Mouse (Mus musculus): ENCODE data around the gene Gstp1. TPM values are rescaled to one million over a fixed set of nuclear protein-coding genes. Genes with fewer than 3 reads are reported as not detected.
"Not testable (repeated sequence)": the region's sequence is repeated elsewhere in the genome, so short reads cannot be mapped to it uniquely, and the experiment has no call there.

Gstp1 gene
- polyA plus RNA-seq, 1 experiment from 2014 or later = 752 TPM

DNA sequence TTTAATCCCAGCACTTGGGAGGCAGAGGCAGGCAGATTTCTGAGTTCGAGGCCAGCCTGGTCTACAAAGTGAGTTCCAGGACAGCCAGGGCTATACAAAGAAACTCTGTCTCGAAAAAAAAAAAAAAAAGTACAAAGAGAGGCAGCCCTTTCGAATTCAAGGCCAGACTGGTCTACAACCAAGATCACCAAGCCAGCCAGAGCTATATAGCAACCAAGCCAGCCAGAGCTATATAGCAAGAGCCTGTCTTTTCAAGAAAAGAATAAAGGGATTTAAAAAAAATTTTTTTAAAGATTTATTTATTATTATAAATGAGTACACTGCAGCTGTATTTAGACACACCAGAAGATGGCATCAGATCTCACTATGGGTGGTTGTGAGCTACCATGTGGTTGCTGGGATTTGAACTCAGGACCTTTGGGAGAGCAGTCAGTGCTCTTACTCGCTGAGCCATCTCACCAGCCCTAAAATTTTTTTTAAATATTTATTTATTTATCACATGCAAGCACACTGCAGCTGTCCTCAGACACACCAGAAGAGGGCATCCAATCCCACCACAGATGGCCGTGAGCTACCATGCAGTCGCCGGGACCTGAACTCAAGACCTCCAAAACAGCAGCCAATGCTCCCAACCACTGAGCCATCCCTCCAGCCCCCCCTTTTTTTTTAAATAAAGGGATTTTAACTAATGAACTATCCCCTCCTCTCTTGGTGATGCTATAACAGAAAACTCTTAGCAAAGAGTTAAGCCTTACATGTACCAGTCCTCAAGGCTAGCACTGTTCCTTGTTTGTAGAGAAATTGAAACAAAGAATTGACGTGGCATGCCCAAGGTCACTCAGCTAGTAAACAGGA is 22.5 kb upstream of the Gstp1 start:
- H3K27me3 ChIP-seq; H3K36me3 ChIP-seq (replicated peaks); ATAC-seq (ENCODE audit: insufficient read depth); H3K4me3 ChIP-seq (replicated peaks); H3K4me2 ChIP-seq; H3K9me3 ChIP-seq (replicated peaks); H3K9ac ChIP-seq: not testable (repeated sequence)
- H3K27ac ChIP-seq (replicated peaks) = peak overlapping the region; percentile 91
- H3K4me1 ChIP-seq (replicated peaks) = peaks cover 61% of the 10 kb centered on the region
- 75% methylated on average over 8 of the region's 8 CpGs for WGBS (ENCODE audit: insufficient replicate concordance)

DNA sequence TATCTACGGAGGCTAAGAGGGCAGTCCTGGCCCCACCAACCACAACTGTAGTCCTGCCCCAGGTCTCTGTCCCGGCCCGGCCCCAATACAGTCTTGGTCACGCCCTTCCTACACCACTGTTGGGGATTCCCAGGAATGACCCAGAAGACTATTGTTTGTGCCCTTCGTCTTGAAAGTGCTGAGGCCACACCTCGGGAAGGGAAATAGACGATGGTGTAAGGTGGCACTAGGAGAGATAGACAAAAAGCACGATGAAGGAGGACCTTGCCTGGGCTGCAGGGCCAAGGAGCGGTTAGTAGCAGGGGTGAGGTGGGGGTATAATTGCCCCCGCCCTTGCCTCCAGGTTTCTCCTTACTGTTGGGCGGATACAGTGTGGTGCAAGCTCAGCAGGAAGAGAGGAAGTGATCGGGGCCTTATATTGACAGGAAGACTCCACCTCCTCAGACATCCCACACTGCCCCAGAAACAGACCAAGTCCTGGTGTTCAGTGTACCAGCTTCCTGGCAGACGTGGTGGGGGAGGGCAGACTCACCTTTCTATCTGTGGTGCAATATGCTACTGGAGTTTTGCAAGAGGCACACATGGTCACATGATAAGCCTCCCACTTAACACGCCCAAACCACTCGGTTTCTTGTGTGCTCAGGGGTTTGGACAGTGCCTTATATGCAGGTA is 21.4 kb upstream of the Gstp1 start, which contains the start of gene Gstp3:
Gstp3 (minus strand) TSS at position 501 of the 672 bp plus-strand sequence.
- WGBS (ENCODE audit: insufficient replicate concordance) = 12% methylated on average over 15 of the region's 15 CpGs
- peak within 1 kb of the TSS; percentile 47 for H3K4me3 ChIP-seq (replicated peaks)
- no peaks in the 10 kb centered on the region for H3K36me3 ChIP-seq (replicated peaks)
- peak; percentile 91 for ATAC-seq (ENCODE audit: insufficient read depth)
- peak within 1 kb of the TSS; percentile 47 for H3K9ac ChIP-seq
- H3K27me3 ChIP-seq = no peaks in the 10 kb centered on the region
- H3K4me1 ChIP-seq (replicated peaks) = peaks cover 64% of the 10 kb centered on the region
- H3K4me2 ChIP-seq = peak within 1 kb of the TSS; percentile 75
- H3K9me3 ChIP-seq (replicated peaks) = no peaks in the 10 kb centered on the region
- peak within 1 kb of the TSS; percentile 91 for H3K27ac ChIP-seq (replicated peaks)

DNA sequence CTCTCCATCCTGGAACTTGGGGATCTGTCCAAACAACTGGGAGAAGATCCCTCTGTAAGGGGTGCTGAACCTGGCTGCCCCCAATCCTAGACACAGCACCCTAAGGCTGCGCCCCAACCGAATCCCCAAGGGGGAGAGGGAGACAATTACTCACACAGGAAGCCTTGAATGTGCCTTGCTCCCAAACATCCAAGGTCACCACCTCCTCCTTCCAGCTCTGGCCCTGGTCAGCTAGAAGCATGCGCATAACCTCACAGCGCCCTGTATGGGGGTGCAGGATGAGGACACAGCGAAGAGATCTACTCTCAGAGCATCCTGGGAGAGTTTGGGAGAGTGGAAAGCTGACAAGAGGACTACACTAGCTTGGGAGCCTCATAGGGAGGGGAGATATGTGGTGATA is 20.8 kb upstream of the Gstp1 start:
- WGBS (ENCODE audit: insufficient replicate concordance) = 91% methylated on average over 5 of the region's 5 CpGs

DNA sequence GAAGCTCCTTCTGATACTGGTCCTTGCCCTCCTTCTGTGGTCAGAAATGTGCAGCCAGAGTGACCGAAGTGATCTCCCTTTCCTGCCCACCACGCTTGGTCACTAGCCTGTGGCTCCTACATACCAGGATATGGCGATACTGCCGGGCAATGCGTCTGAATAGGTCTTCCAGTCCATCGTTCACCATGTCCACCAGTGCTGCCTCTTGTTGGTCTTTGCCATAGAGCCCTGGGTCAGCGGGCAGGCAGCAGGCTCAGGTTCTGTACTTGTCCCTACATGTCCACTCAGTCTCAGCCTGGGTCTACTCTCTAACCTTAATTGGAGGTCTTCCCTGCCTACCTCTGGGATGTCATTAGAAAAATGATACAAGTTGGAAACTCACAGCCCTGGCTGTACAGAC is 20.2 kb upstream of the Gstp1 start:
- Histone ChIP-seq H3K4me3 (replicated peaks) (no peak overlapping the region), H3K9me3 (replicated peaks) (no peaks in the 10 kb centered on the region), H3K36me3 (replicated peaks) (no peaks in the 10 kb centered on the region), H3K27me3 (no peaks in the 10 kb centered on the region), H3K9ac (0 out of 2 replicates have a peak overlapping the region, but pooled peaks have one; percentile 1), H3K27ac (replicated peaks) (peak overlapping the region; percentile 91), H3K4me2 (peak overlapping the region; percentile 75), H3K4me1 (replicated peaks) (peaks cover 63% of the 10 kb centered on the region)
- no peak for ATAC-seq (ENCODE audit: insufficient read depth)
- WGBS (ENCODE audit: insufficient replicate concordance) = 86% methylated on average over 7 of the region's 7 CpGs

More for the DNA sequence above, 20.8 kb upstream of the Gstp1 start:
- H3K4me2 ChIP-seq = peak overlapping the region; percentile 75
- H3K4me3 ChIP-seq (replicated peaks) = peak overlapping the region; percentile 47
- H3K27ac ChIP-seq (replicated peaks) = peak overlapping the region; percentile 91
- peaks cover 61% of the 10 kb centered on the region for H3K4me1 ChIP-seq (replicated peaks)
- peak overlapping the region; percentile 47; the same call in 1 of the 2 replicates for H3K9ac ChIP-seq
- H3K27me3 ChIP-seq = no peaks in the 10 kb centered on the region
- no peaks in the 10 kb centered on the region for H3K36me3 ChIP-seq (replicated peaks)
- no peak for ATAC-seq (ENCODE audit: insufficient read depth)
- H3K9me3 ChIP-seq (replicated peaks) = no peaks in the 10 kb centered on the region

DNA sequence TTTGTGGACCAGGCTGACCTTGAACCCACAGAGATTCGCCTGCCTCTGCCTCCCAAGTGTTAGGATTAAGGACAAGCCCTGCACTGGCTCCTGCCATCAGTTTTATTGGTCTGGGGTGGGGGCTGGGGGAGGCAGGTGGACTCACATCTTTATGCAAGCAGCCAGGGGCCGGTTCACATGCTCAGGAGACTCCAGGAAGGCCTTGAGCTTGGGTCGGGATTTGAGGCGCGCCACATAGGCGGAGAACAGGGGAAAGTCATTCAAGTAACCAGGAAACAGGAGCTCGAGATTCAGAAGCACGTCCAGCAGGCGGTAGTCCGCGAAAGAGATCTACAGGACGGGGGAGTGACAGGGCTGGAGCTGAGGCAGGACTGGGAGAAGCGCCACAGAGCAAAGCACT is 19.6 kb upstream of the Gstp1 start:
- no peaks in the 10 kb centered on the region for H3K9me3 ChIP-seq (replicated peaks)
- H3K4me3 ChIP-seq (replicated peaks) = no peak overlapping the region
- no peak for ATAC-seq (ENCODE audit: insufficient read depth)
- H3K9ac ChIP-seq = 0 out of 2 replicates have a peak overlapping the region, but pooled peaks have one; percentile 1
- H3K27me3 ChIP-seq = no peaks in the 10 kb centered on the region
- H3K27ac ChIP-seq (replicated peaks) = peak overlapping the region; percentile 91
- peak overlapping the region; percentile 75 for H3K4me2 ChIP-seq
- no peaks in the 10 kb centered on the region for H3K36me3 ChIP-seq (replicated peaks)
- 79% methylated on average over 13 of the region's 13 CpGs for WGBS (ENCODE audit: insufficient replicate concordance)
- H3K4me1 ChIP-seq (replicated peaks) = peaks cover 68% of the 10 kb centered on the region

DNA sequence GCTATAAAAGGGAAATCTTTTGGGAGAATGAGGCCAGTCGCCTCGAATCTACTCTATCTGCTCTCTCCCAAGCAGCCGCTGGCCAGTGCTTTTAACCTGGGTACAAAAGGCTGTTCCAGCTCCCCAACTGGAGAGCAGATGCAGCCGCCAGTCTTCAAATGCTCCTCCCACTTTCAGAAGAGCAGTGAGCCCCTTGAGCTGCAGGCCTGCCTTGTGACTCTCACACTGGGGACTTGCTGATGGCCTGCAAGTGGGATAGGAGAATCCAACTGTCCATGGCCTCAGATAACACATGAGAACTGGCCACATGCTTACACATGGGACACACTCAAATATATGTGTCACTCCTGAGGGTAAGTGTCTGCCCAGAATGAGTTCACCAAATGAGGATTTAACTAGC is 18.9 kb upstream of the Gstp1 start:
- Histone ChIP-seq H3K27ac (replicated peaks) (peak overlapping the region; percentile 91), H3K4me1 (replicated peaks) (peaks cover 74% of the 10 kb centered on the region), H3K9ac (no peak overlapping the region), H3K4me3 (replicated peaks) (no peak overlapping the region), H3K36me3 (replicated peaks) (no peaks in the 10 kb centered on the region), H3K9me3 (replicated peaks) (no peaks in the 10 kb centered on the region), H3K27me3 (no peaks in the 10 kb centered on the region), H3K4me2 (no peak overlapping the region)
- ATAC-seq (ENCODE audit: insufficient read depth) = no peak
- WGBS (ENCODE audit: insufficient replicate concordance) = 49% methylated on average over 4 of the region's 4 CpGs

DNA sequence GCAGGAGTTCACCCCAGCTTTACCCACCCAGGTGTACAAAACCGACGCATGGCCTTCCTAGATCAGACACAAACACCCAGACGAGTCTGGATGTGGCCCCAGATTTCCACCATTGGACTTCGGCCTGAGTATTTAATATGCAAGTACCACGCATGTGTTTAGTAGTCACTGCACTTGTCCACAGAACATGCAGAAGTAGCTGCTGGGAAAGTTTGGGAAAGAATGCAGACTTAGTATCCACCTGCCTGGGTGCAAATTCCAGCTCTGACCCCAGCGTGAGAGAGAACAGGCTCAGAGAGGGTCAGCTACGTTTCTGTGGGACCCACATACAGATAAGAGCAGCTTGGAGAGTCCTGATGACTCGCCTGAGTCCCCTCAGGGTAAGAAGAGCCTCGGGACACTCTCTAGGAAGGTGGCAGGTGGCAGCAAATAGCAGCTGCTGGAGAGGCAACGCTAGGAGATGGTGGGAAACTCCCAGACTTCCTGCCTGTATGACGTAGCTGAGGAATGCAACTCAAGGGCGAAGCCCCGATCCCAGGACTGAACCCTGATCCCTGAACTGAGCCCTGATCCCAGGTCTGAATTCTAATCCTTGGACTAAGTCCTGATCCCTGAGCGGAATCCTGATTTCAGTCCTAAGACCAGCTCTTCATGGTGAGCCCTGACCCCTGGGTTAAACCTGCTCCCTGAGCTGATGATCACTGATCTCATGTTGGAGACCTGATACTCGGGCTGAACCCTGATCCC is 18.3 kb upstream of the Gstp1 start:
- Histone ChIP-seq H3K27me3 (no peaks in the 10 kb centered on the region), H3K4me3 (replicated peaks) (no peak overlapping the region), H3K36me3 (replicated peaks) (no peaks in the 10 kb centered on the region), H3K4me1 (replicated peaks) (peaks cover 74% of the 10 kb centered on the region), H3K9me3 (replicated peaks) (no peaks in the 10 kb centered on the region), H3K4me2 (no peak overlapping the region), H3K27ac (replicated peaks) (peak overlapping the region; percentile 91), H3K9ac (no peak overlapping the region)
- 49% methylated on average over 15 of the region's 15 CpGs for WGBS (ENCODE audit: insufficient replicate concordance)
- ATAC-seq (ENCODE audit: insufficient read depth) = no peak

DNA sequence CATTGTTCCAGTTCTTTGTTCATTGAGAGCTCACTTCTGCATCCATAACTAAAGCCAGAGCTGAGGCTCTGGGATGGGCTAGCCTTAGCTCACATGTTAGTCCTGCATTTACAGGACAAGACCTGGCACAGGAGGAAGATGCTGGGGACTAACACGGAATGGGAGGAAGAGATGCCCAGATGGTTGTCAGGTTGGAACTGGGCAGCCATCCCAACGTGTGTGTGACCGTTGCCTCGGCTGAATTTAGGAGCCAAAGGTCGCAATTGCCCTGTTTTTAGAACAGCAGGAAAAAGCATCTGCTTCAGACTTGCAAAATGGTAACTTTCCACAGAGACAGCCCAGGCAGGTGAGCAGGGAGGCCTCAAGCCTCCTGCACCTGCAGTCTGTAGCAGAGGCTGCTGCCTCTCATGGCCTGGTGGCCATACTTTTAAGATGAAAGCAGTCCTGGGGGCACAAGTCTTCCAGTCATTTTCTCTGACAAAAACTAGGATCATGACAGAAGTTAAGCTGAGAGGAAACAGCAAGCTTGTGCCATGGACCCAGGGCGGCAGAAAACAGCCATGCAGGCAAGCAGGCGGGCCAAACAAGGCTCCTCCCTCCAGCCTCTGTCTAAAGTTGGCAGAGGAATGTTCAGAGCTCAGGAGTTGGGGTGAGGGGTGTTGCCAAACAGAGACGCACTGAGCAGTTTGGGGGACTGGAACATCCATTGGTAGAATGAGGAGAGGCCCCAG is 17.6 kb upstream of the Gstp1 start:
- WGBS (ENCODE audit: insufficient replicate concordance) = 64% methylated on average over 8 of the region's 8 CpGs
- Histone ChIP-seq H3K27ac (replicated peaks) (0 out of 2 replicates have a peak overlapping the region, but pooled peaks have one; percentile 91), H3K4me1 (replicated peaks) (peaks cover 67% of the 10 kb centered on the region), H3K9me3 (replicated peaks) (no peaks in the 10 kb centered on the region), H3K4me2 (no peak overlapping the region), H3K27me3 (no peaks in the 10 kb centered on the region), H3K4me3 (replicated peaks) (no peak overlapping the region), H3K9ac (no peak overlapping the region), H3K36me3 (replicated peaks) (no peaks in the 10 kb centered on the region)
- no peak for ATAC-seq (ENCODE audit: insufficient read depth)

DNA sequence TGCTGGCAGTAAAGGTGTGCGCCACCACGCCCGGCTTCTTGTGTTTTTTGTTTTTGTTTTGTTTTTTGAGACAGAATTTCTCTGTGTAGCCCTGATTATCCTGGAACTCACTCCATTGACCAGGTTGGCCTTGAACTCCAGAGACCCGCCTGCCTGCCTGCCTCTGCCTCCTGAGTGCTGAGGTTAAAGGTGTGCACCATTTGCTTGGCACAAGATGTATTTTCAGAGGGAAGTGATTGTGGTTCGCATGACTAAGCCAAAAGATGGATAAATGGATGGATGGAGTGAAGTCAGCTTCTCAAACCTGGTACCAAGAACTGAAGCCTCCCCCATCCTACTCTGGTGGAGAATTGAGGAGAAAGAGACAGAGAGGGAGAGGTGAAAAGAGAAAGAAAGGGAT is 16.8 kb upstream of the Gstp1 start:
- no peaks in the 10 kb centered on the region for H3K9me3 ChIP-seq (replicated peaks)
- H3K4me2 ChIP-seq = no peak overlapping the region
- H3K4me3 ChIP-seq (replicated peaks) = no peak overlapping the region
- H3K27me3 ChIP-seq = no peaks in the 10 kb centered on the region
- no peaks in the 10 kb centered on the region for H3K36me3 ChIP-seq (replicated peaks)
- no peak overlapping the region for H3K9ac ChIP-seq
- ATAC-seq (ENCODE audit: insufficient read depth) = no peak
- H3K27ac ChIP-seq (replicated peaks) = no peak overlapping the region
- peaks cover 60% of the 10 kb centered on the region for H3K4me1 ChIP-seq (replicated peaks)
- WGBS (ENCODE audit: insufficient replicate concordance) = 76% methylated on average over 5 of the region's 5 CpGs

DNA sequence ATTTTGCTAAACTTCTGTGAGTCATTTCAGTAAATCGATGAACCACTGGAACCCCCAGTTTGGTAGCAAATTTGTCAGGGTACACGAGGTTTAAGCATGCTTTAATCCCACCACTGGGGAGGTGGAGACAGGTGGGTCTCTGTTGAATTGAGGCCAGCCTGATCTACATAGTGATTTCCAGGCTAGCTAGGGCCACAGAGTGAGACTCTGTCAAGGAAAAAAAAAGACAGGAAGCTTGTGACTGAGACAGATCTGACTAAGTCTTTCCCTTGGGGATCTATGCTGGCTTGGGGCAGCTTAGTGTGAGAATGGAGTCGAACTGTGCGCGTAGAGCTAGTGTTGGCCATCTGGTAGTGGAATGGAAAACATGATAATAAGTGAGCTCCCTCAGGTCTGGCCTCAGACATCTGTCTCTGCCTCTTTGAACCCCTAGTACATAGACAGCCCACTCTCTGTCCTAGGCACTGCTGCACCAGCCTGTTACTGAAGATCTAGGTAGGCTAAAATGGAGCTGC is 14.8 kb upstream of the Gstp1 start:
- ATAC-seq (ENCODE audit: insufficient read depth) = no peak
- H3K4me1 ChIP-seq (replicated peaks) = peaks cover 47% of the 10 kb centered on the region
- no peak overlapping the region for H3K9ac ChIP-seq
- WGBS (ENCODE audit: insufficient replicate concordance) = 61% methylated on average over 5 of the region's 5 CpGs
- no peaks in the 10 kb centered on the region for H3K27me3 ChIP-seq
- no peak overlapping the region for H3K4me3 ChIP-seq (replicated peaks)
- H3K27ac ChIP-seq (replicated peaks) = no peak overlapping the region
- H3K36me3 ChIP-seq (replicated peaks) = no peaks in the 10 kb centered on the region
- H3K4me2 ChIP-seq = no peak overlapping the region
- no peaks in the 10 kb centered on the region for H3K9me3 ChIP-seq (replicated peaks)

All from liver, embryonic 15.5 days (tissue).